Mouse (Mus musculus) small intestine, adult 2 months (tissue): ENCODE measurements around the gene Snrnp70.
A peak's percentile ranks its signal among the peaks of the same experiment; 100 is the strongest.

ENCODE experiments used
- CTCF ChIP-seq: fragments of 200-500 bp; IDR thresholded peaks from 2 replicates; pipeline ENCODE4 v1.5.1; 2012; ENCODE audit warnings: low read depth, mild to moderate bottlenecking, control low read depth, inconsistent platforms, low read length, moderate library complexity, mixed read lengths; ENCODE audit not compliant: insufficient replicate concordance, insufficient read length; ENCODE audit errors: extremely low read depth
- POLR2A ChIP-seq: fragments of 200-500 bp; IDR thresholded peaks from 2 replicates; pipeline ENCODE4 v1.6.1; 2012; ENCODE audit warnings: low read depth, mild to moderate bottlenecking, control low read depth, inconsistent platforms, low read length, moderate library complexity

DNA sequence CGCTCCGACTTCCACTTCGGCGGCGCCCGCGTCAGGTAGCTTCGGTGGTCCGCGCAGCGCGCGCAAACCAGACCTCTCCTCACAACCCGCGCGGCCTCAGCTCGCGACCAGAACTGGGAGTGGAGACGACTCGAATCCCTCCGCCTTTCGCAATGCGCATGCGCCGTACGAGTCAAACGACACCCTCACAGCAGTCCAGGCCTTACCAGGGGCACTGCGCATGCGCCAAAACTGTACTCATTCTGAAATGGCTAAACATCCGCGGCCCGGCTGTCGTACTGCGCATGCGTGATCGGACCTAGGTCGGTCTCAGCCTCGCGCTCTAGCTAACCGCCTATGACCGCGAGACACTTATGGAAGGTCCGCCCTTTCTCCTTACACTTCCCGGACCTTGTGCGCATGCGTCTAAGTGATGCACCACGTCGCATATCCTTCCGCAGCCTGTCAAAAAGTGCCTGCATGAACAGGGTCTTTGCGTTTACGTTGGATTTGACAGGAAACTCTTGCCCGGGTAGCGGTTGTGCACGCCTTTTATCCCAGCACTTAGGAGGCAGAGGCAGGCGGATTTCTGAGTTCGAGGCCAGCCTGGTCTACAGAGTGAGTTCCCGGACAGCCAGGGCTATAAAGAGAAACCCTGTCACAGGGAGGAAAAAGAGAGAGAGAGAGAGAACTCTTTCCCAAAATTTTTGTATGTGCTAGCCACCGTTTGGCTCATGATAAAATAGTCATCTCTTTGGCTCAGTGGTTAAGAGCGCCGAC is at the start of gene Snrnp70:
- peak; percentile 89 for TF ChIP-seq POLR2A
- 0 out of 2 replicates have a peak, but pooled peaks have one; percentile 19 for TF ChIP-seq CTCF
